Mouse (Mus musculus): ENCODE data around the gene Pycard. TPM values are rescaled to one million over a fixed set of nuclear protein-coding genes. Genes with fewer than 3 reads are reported as not detected.
"Not testable (repeated sequence)": the region's sequence is repeated elsewhere in the genome, so short reads cannot be mapped to it uniquely, and the experiment has no call there.

The Pycard gene
- polyA plus RNA-seq (2015; fragmentation: Nextera tagmentation; extraction: Ambion mirVana): 4.9 and 5.1 TPM in 2 replicates

DNA sequence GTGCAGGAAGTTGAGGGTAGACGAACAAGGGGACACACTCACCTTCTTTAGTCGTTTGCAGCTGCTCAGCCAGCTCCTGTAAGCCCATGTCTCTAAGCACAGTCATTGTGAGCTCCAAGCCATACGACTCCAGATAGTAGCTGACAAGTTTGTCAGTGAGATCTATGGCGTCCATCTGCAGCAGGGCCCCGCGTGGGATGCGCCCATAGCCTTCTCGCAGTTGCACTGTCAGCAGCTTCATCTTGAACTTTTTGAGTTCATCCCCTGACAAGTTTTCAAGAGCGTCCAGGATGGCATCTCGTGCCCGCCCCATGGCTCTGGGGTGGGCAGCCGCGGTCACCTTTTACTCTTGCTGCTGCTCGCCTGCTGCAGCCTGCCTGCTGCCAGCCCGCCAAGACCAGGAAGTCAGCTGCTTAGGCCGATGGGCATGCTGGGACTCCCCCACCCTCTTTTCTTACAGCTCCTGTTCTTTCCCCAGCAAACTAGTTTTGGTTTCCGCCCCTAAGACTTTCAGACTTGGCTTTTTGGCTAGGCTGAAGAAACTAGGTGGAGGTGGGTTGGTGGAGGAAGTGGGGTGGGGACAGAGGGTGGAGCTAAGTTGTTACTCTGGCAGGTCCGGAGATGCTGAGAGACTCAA is at the start of gene Pycard:
Gene Pycard (minus strand): TSS at position 527 of the 637 bp plus-strand sequence.
- Histone ChIP-seq H3K9me3 (ENCODE audit: control insufficient read depth, low read length) (no peaks in the 10 kb centered on the region), H3K36me3 (ENCODE audit: control insufficient read depth, insufficient read depth) (no peaks in the 10 kb centered on the region; the same call in 1 of the 2 replicates), H3K27ac (ENCODE audit: low read length) (no peak within 1 kb of the TSS), H3K4me3 (replicated peaks; ENCODE audit: low read length) (no peak within 1 kb of the TSS), H3K4me2 (ENCODE audit: low read length) (0 out of 2 replicates have a peak within 1 kb of the TSS, but pooled peaks have one; percentile 5), H3K27me3 (replicated peaks; ENCODE audit: control insufficient read depth, insufficient read depth, low read length) (no peaks in the 10 kb centered on the region), H3K9ac (replicated peaks; ENCODE audit: low read depth, low read length) (no peak within 1 kb of the TSS), H3K4me1 (replicated peaks; ENCODE audit: control insufficient read depth, insufficient read depth, low read length) (no peaks in the 10 kb centered on the region)
- 23% methylated on average over 18 of the region's 18 CpGs for WGBS
- ATAC-seq: no peak

DNA sequence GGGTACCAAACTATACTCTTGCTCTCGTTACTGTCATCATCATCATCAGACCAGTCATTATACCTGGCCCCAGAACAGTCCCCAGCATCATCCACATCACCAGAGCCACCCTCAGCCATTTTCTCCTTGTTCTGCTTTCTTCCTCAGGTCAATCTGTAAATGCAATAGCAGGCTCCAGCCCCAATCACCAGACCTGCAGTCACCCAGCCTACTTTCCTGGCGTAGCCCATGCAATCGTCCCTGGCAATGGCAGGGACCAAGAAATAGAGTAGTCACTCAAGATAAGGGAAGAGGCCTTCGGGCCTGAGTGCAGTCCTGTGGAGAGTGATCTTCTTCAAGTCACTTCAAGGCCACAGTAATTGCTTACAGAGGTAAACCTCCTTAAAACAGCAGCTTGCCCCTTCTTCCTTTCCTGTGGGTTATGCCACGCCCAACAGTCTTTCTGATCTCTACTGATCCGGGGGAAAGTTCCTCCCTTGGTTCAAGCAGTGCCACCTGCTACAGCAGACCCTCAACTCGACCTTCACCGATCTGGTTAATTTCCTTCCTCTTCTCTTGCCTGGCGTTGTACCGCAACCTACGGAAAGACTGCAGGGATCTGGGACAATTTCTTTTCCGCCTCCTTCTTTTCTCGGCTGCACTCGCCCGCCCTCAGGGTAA is 48.6 kb upstream of the Pycard start:
- H3K4me3 ChIP-seq (replicated peaks; ENCODE audit: low read length); H3K27me3 ChIP-seq (replicated peaks; ENCODE audit: control insufficient read depth, insufficient read depth, low read length); H3K27ac ChIP-seq (ENCODE audit: low read length); H3K36me3 ChIP-seq (ENCODE audit: control insufficient read depth, insufficient read depth); H3K9ac ChIP-seq (replicated peaks; ENCODE audit: low read depth, low read length); H3K9me3 ChIP-seq (ENCODE audit: control insufficient read depth, low read length); ATAC-seq; H3K4me1 ChIP-seq (replicated peaks; ENCODE audit: control insufficient read depth, insufficient read depth, low read length); H3K4me2 ChIP-seq (ENCODE audit: low read length): not testable (repeated sequence)
- WGBS: 82% methylated on average over 15 of the region's 15 CpGs

DNA sequence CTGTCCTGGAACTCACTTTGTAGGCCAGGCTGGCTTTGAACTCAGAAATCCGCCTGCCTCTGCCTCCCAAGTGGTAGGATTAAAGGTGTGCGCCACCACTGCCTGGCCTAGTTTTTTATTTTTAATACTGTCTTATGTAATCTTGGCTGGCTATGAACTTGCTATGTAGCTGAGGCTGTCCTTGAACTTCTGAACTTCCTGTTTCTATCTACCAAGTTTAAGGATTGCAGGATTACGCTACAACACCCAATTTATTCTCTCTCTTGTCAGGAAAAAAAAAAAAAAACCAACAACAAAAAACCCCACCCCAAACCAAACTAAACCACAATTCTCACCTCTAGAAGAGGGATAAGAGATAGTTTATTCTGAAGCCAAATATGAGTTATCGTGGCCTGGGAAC is 39.9 kb upstream of the Pycard start:
- Histone ChIP-seq H3K27me3 (replicated peaks; ENCODE audit: control insufficient read depth, insufficient read depth, low read length) (no peaks in the 10 kb centered on the region), H3K27ac (ENCODE audit: low read length) (no peak overlapping the region), H3K4me2 (ENCODE audit: low read length) (no peak overlapping the region), H3K9ac (replicated peaks; ENCODE audit: low read depth, low read length) (no peak overlapping the region), H3K36me3 (ENCODE audit: control insufficient read depth, insufficient read depth) (no peaks in the 10 kb centered on the region), H3K9me3 (ENCODE audit: control insufficient read depth, low read length) (no peaks in the 10 kb centered on the region), H3K4me1 (replicated peaks; ENCODE audit: control insufficient read depth, insufficient read depth, low read length) (no peaks in the 10 kb centered on the region), H3K4me3 (replicated peaks; ENCODE audit: low read length) (no peak overlapping the region)
- no peak for ATAC-seq
- 91% methylated on average over 4 of the region's 4 CpGs for WGBS

DNA sequence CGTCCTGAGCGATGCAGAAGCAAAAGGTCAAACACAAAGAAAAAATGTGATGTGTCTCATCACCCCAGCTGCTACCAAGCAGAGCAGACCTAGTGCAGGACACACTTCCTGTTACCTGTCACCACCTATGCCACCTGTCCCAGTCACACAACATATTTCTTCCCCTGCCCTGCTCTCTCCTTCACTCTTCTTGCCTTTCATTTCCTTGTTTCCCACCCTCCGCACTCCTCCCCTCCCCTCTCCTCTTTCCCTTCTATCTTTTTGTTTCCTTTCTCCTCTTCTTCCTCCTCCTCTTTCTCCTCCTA is 39.3 kb upstream of the Pycard start:
- Histone ChIP-seq H3K27ac (ENCODE audit: low read length) (no peak overlapping the region), H3K9ac (replicated peaks; ENCODE audit: low read depth, low read length) (no peak overlapping the region), H3K9me3 (ENCODE audit: control insufficient read depth, low read length) (no peaks in the 10 kb centered on the region), H3K27me3 (replicated peaks; ENCODE audit: control insufficient read depth, insufficient read depth, low read length) (no peaks in the 10 kb centered on the region), H3K36me3 (ENCODE audit: control insufficient read depth, insufficient read depth) (no peaks in the 10 kb centered on the region), H3K4me3 (replicated peaks; ENCODE audit: low read length) (no peak overlapping the region), H3K4me2 (ENCODE audit: low read length) (no peak overlapping the region), H3K4me1 (replicated peaks; ENCODE audit: control insufficient read depth, insufficient read depth, low read length) (no peaks in the 10 kb centered on the region)
- no peak for ATAC-seq
- WGBS: 95% methylated on average over 3 of the region's 3 CpGs

DNA sequence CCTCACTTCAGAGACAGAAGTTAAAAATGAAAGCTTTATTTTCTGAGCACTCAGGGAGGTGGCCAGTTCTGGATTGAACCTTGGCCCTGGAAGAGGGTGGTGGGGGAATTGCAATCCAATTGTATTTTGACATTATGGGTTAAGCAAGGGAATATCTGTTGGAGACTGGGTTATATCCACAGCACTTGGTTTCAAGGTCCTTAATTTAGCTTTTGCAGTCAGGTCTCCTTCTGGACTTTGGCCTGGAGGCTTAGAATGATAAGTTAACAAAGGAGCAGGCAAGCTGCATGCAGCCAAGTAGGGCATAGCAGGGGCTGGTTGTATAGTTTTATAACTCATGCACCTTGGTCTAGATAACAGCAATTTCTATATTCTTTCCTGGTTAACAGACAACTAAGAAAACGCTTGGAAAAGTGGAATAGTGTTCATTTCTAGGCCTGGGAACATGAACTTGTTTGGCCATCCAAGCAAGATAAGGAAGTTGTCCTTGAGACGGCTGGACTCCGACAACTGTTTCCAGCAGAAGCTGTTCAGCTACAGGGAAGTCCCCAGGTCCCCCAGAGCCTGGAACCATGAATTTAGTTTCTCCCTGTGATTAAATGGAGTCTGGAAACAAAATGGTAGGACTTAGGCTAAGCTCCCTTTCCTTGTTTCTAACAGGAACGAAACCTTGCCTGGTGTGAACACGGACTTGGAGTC is 38.8 kb upstream of the Pycard start:
- H3K27ac ChIP-seq (ENCODE audit: low read length): no peak overlapping the region
- no peak overlapping the region for H3K9ac ChIP-seq (replicated peaks; ENCODE audit: low read depth, low read length)
- no peaks in the 10 kb centered on the region for H3K9me3 ChIP-seq (ENCODE audit: control insufficient read depth, low read length)
- WGBS: 94% methylated on average over 5 of the region's 5 CpGs
- H3K27me3 ChIP-seq (replicated peaks; ENCODE audit: control insufficient read depth, insufficient read depth, low read length): no peaks in the 10 kb centered on the region
- no peaks in the 10 kb centered on the region for H3K4me1 ChIP-seq (replicated peaks; ENCODE audit: control insufficient read depth, insufficient read depth, low read length)
- no peak overlapping the region for H3K4me2 ChIP-seq (ENCODE audit: low read length)
- no peaks in the 10 kb centered on the region for H3K36me3 ChIP-seq (ENCODE audit: control insufficient read depth, insufficient read depth)
- no peak for ATAC-seq
- H3K4me3 ChIP-seq (replicated peaks; ENCODE audit: low read length): no peak overlapping the region

DNA sequence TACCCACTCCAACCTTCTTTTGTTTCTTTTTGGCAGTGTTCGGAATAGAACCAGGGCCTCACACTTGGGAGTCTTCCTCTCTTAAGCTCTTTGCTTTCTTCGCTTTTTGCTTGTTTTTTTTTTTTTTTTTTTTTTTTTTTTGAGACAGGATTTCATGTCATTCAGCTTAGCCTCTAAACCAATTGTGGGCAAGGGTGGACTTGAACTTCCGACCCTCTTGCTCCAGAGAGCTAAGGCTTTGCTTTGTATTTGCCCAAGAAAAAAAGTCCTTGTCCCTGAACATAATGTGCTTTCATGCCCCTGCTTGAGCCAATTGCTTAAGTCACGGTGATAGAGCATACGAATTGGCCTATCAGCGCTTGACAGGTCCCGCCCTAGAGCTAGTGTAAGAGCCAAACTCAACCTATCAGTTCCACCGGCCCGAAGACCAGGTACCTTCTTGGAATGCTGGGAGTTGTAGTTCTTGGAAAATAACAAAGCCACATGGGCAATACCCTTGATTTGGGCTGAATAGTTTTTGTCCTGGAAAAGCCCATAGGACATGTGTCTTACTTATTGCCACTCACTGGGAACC is 37.8 kb upstream of the Pycard start:
- WGBS: 37% methylated on average over 9 of the region's 9 CpGs
- H3K4me2 ChIP-seq (ENCODE audit: low read length): no peak overlapping the region
- H3K4me3 ChIP-seq (replicated peaks; ENCODE audit: low read length): no peak overlapping the region
- no peak overlapping the region for H3K27ac ChIP-seq (ENCODE audit: low read length)
- H3K9me3 ChIP-seq (ENCODE audit: control insufficient read depth, low read length): no peaks in the 10 kb centered on the region
- H3K27me3 ChIP-seq (replicated peaks; ENCODE audit: control insufficient read depth, insufficient read depth, low read length): no peaks in the 10 kb centered on the region
- ATAC-seq: peak; percentile 61; the same call in 1 of the 2 replicates
- H3K36me3 ChIP-seq (ENCODE audit: control insufficient read depth, insufficient read depth): no peaks in the 10 kb centered on the region
- no peaks in the 10 kb centered on the region for H3K4me1 ChIP-seq (replicated peaks; ENCODE audit: control insufficient read depth, insufficient read depth, low read length)
- H3K9ac ChIP-seq (replicated peaks; ENCODE audit: low read depth, low read length): no peak overlapping the region

DNA sequence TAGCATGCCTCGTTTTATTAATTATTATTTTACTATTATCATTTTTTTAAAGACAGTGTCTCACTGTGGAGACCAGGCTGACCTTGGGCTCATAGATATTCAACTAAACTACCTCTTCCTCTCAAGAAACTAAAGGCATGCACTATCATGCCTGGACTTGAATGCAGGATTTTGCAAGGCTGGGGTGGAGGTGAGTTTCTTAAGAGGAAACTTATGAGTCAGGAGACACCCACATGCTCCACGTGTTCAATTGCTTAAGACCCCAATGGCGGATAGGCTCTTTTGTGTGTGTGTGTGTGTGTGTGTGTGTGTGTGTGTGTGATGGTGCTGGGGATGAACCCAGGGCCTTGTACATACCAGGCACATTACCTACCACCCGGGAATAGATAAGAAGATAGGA is 31.7 kb upstream of the Pycard start:
- no peak overlapping the region for H3K4me3 ChIP-seq (replicated peaks; ENCODE audit: low read length)
- no peak for ATAC-seq
- H3K9me3 ChIP-seq (ENCODE audit: control insufficient read depth, low read length): no peaks in the 10 kb centered on the region
- WGBS: 86% methylated on average over 4 of the region's 4 CpGs
- H3K4me2 ChIP-seq (ENCODE audit: low read length): no peak overlapping the region
- H3K4me1 ChIP-seq (replicated peaks; ENCODE audit: control insufficient read depth, insufficient read depth, low read length): no peaks in the 10 kb centered on the region
- H3K27ac ChIP-seq (ENCODE audit: low read length): no peak overlapping the region
- no peaks in the 10 kb centered on the region for H3K27me3 ChIP-seq (replicated peaks; ENCODE audit: control insufficient read depth, insufficient read depth, low read length)
- H3K9ac ChIP-seq (replicated peaks; ENCODE audit: low read depth, low read length): no peak overlapping the region
- no peaks in the 10 kb centered on the region for H3K36me3 ChIP-seq (ENCODE audit: control insufficient read depth, insufficient read depth)

DNA sequence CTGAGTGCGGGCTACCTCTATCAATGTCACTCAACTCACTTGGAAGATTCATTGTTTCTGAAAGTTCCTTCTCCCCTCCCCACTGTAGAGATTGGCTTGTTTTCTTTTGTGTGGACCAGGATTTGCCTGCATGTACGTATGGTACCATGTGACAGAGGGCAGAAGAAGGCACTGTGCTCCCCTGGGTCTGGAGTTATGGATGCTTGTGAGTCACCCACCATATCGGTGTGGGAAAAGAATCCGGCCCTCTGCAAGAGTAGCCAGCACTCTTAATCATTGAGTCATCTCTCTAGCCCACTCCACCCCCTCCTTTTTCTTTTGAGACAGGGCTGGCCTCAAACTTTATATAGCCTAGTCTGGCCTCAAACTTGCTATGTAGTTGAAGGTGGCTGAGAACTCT is 31.3 kb upstream of the Pycard start:
- H3K9me3 ChIP-seq (ENCODE audit: control insufficient read depth, low read length): no peaks in the 10 kb centered on the region
- H3K27ac ChIP-seq (ENCODE audit: low read length): no peak overlapping the region
- no peak overlapping the region for H3K9ac ChIP-seq (replicated peaks; ENCODE audit: low read depth, low read length)
- no peak for ATAC-seq
- no peak overlapping the region for H3K4me3 ChIP-seq (replicated peaks; ENCODE audit: low read length)
- H3K4me1 ChIP-seq (replicated peaks; ENCODE audit: control insufficient read depth, insufficient read depth, low read length): no peaks in the 10 kb centered on the region
- WGBS: 88% methylated on average over 4 of the region's 4 CpGs
- no peaks in the 10 kb centered on the region for H3K27me3 ChIP-seq (replicated peaks; ENCODE audit: control insufficient read depth, insufficient read depth, low read length)
- no peaks in the 10 kb centered on the region for H3K36me3 ChIP-seq (ENCODE audit: control insufficient read depth, insufficient read depth)
- H3K4me2 ChIP-seq (ENCODE audit: low read length): no peak overlapping the region

DNA sequence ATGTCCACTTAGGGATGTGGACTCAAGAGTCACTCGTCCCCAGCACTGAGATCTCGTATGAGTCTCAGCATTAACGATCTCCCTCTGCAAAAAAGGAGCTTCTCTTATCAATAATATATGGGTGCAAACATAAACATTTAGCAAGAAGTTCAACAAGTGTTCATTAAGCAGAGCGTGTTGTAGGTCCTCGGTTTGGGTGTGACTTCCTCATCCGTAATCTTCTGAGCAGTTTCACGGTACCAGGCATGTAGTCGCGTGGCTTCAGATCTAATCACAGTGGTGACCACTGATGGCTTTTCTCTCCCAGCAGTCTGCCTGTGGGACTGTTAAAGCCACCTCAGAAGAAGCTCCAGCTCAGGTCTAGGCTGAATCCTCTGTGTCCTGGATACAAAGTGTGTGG is 30.7 kb upstream of the Pycard start:
- no peaks in the 10 kb centered on the region for H3K9me3 ChIP-seq (ENCODE audit: control insufficient read depth, low read length)
- no peak for ATAC-seq
- no peaks in the 10 kb centered on the region for H3K4me1 ChIP-seq (replicated peaks; ENCODE audit: control insufficient read depth, insufficient read depth, low read length)
- H3K4me3 ChIP-seq (replicated peaks; ENCODE audit: low read length): no peak overlapping the region
- H3K36me3 ChIP-seq (ENCODE audit: control insufficient read depth, insufficient read depth): no peaks in the 10 kb centered on the region
- WGBS: 94% methylated on average over 9 of the region's 9 CpGs
- H3K4me2 ChIP-seq (ENCODE audit: low read length): no peak overlapping the region
- H3K9ac ChIP-seq (replicated peaks; ENCODE audit: low read depth, low read length): no peak overlapping the region
- H3K27ac ChIP-seq (ENCODE audit: low read length): no peak overlapping the region
- H3K27me3 ChIP-seq (replicated peaks; ENCODE audit: control insufficient read depth, insufficient read depth, low read length): no peaks in the 10 kb centered on the region

Data from forebrain, embryonic 16.5 days (tissue).